Mouse (Mus musculus) liver, postnatal 0 days (tissue): ENCODE results near the gene Mecom.

Experiments used
- CTCF ChIP-seq: sonication (generic); IDR thresholded peaks from 2 replicates; pipeline ENCODE4 v1.5.1; 2016; ENCODE audit warnings: antibody characterized with exemption, low read depth
- EP300 ChIP-seq: IDR thresholded peaks from 2 replicates; pipeline ENCODE4 v1.6.1; 2016; ENCODE audit warnings: antibody characterized with exemption, low read depth, mild to moderate bottlenecking

DNA sequence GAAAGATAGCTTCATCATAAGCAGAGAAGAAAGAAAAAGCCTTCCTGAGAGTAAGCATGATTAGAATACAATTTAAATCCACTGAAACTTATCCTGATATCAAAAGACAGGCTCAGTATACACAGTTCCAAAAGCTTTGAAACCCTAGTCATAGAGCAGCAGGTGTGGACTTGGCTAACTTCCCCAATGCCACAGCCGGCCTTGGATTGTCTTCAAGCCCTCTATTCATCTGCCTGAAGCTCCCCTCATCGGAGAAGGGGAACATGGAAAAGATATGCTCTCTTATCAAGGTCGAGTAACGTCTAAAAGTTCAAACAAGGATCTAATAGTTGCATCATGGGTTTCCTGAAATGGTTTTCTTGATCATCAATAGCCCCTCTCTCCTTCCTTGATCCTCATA, 152.9 kb downstream of the Mecom start:
- no peak for TF ChIP-seq CTCF
- no peak for TF ChIP-seq EP300
